Comparison of ENCODE assay signal across 8 mouse cellular contexts in the genomic region with DNA sequence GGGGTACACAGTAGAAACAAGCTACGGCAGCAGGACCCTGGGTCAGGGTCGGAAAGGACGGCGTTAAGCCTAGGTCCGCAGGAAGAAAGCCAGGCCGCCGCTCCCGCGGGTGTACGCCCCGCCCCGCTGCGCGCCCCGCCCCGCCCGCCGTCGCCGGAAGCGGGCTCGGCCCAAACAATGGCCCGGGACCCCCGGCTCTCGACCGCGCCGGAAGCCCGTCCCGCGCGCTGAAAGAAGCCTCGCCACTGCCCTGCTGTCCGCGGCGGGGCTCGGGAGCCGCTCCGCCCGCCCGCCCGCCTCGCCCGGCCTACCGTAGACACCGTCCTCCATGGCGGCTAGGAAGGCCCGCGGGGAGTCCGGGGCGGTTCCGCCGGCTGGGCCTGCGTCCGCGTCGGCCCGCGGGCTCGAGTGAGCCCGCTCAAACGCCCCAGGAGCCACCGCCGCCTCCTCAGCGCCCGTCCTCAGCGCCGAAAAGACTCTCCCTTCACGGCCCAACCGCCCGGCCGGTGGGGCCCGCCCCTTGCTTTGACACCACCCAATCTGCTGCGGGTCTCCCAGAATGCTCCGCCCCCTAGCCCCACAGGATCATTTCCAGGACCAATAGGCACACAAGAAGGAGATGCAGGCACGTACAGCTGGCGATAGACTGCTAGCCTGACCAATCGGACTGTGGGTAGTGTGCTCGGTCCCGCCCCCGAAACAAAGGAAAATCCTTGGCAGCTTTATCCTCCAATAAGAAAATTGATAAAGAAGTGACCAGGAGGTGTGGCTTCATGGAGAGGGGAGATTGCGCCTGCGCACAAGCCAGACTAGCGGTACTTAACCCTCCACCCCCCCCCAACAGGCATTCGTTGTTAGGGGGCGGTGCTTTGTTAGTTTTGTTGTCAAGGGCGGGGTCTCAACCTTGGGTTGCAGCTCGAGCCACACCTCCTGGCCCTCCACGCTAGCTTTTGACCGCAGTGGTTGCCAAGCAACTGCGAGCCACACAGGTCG. TPM values are rescaled to one million over a fixed set of nuclear protein-coding genes. Genes with fewer than 3 reads are reported as not detected.
DNase-seq lines count a peak whose midpoint lies in the region; ATAC-seq and TF ChIP-seq lines count a peak whose summit lies in the region.

A gene (minus strand): TSS at position 795 of the 993 bp plus-strand sequence.

- peak; percentile 99 for ATAC-seq in G1E (ENCODE audit: extremely low read depth, insufficient number of reproducible peaks, low FRiP score, poor library complexity, severe bottlenecking)
- peak; percentile 99 for ATAC-seq in forebrain, embryonic 16.5 days
- peak; percentile 99 for ATAC-seq in lung, embryonic 14.5 days (ENCODE audit: insufficient read depth)

- intact Hi-C loops in heart, postnatal 36 days (cut with DNase I): loop anchor here (2.0 kb wide), 1 partner anchor 15 kb away; no protein-coding TSS in a partner anchor

- peak within 1 kb of the TSS; percentile 96 for H3K9ac ChIP-seq in forebrain, embryonic 16.5 days (replicated peaks; ENCODE audit: low read depth, low read length)
- peak within 1 kb of the TSS; percentile 100 for H3K9ac ChIP-seq in lung, embryonic 14.5 days

- peak; percentile 100 for DNase-seq in G1E (ENCODE audit: low spot score)
- DNase-seq in cerebellum, adult 18-20 months: peak; percentile 99 to 100
- peak; percentile 98 to 99 for DNase-seq in heart, postnatal 36 days
- DNase-seq in layer of hippocampus, adult 2 months (ENCODE audit: low spot score in 2 of 2): peak; percentile 98 to 99
- DNase-seq in lung, embryonic 14.5 days: peak; percentile 100
- peak; percentile 99 for DNase-seq in thymus, adult 2 months

- no peaks in the 10 kb centered on the region for H3K27me3 ChIP-seq in G1E (ENCODE audit: insufficient read depth, low read length)
- no peaks in the 10 kb centered on the region for H3K27me3 ChIP-seq in forebrain, embryonic 16.5 days (replicated peaks; ENCODE audit: control insufficient read depth, insufficient read depth, low read length)
- no peaks in the 10 kb centered on the region for H3K27me3 ChIP-seq in lung, embryonic 14.5 days (ENCODE audit: insufficient read depth, low read length)
- H3K27me3 ChIP-seq in thymus, adult 2 months (ENCODE audit: control insufficient read depth, insufficient read depth, low read length): no peaks in the 10 kb centered on the region

- under 1% methylated on average over 87 of the region's 92 CpGs for WGBS in forebrain, embryonic 16.5 days
- WGBS in lung, embryonic 14.5 days: under 1% methylated on average over 85 of the region's 92 CpGs
- under 1% methylated on average over 91 of the region's 92 CpGs for WGBS in olfactory bulb, adult 2 months
- WGBS in thymus, adult 2 months: under 1% methylated on average over 92 of the region's 92 CpGs

- peaks cover 62% of the 10 kb centered on the region for H3K36me3 ChIP-seq in G1E (replicated peaks)
- H3K36me3 ChIP-seq in forebrain, embryonic 16.5 days (ENCODE audit: control insufficient read depth, insufficient read depth): peaks cover 20% of the 10 kb centered on the region
- H3K36me3 ChIP-seq in lung, embryonic 14.5 days (ENCODE audit: insufficient read depth): peaks cover 40% of the 10 kb centered on the region
- peaks cover 35% of the 10 kb centered on the region for H3K36me3 ChIP-seq in thymus, adult 2 months (ENCODE audit: control insufficient read depth, insufficient read depth, low read length)

- H3K27ac ChIP-seq in forebrain, embryonic 16.5 days (ENCODE audit: low read length): peak within 1 kb of the TSS; percentile 99
- H3K27ac ChIP-seq in layer of hippocampus, adult 2 months: peak within 1 kb of the TSS; percentile 98
- peak within 1 kb of the TSS; percentile 100 for H3K27ac ChIP-seq in lung, embryonic 14.5 days (ENCODE audit: low read depth)
- H3K27ac ChIP-seq in olfactory bulb, adult 2 months (ENCODE audit: insufficient read depth, low read depth, low read length): peak within 1 kb of the TSS; percentile 92
- H3K27ac ChIP-seq in thymus, adult 2 months (ENCODE audit: control insufficient read depth, insufficient read depth, low read length): peak within 1 kb of the TSS; percentile 80

- H3K4me2 ChIP-seq in forebrain, embryonic 16.5 days (ENCODE audit: low read length): peak within 1 kb of the TSS; percentile 82
- peak within 1 kb of the TSS; percentile 69 for H3K4me2 ChIP-seq in lung, embryonic 14.5 days

- peak; percentile 85 for TF ChIP-seq POLR2A in olfactory bulb, adult 2 months (IDR thresholded peaks at IDR 0.05; ENCODE audit: insufficient read depth, low read depth, low read length)
- TF ChIP-seq POLR2A in thymus, adult 2 months (IDR thresholded peaks at IDR 0.05; ENCODE audit: control insufficient read depth, extremely low read depth, insufficient read depth, low read length, poor library complexity): peak; percentile 70; the same call in 1 of the 2 replicates

- H3K9me3 ChIP-seq in G1E (replicated peaks): no peaks in the 10 kb centered on the region
- H3K9me3 ChIP-seq in forebrain, embryonic 16.5 days (ENCODE audit: control insufficient read depth, low read length): no peaks in the 10 kb centered on the region
- no peaks in the 10 kb centered on the region for H3K9me3 ChIP-seq in lung, embryonic 14.5 days (ENCODE audit: low read depth, low read length)

- no peak for TF ChIP-seq CTCF in G1E (IDR thresholded peaks at IDR 0.05; ENCODE audit: low read depth, low read length)
- no peak for TF ChIP-seq CTCF in layer of hippocampus, adult 2 months (conservative IDR thresholded peaks at IDR 0.05)
- TF ChIP-seq CTCF in lung, embryonic 14.5 days (IDR thresholded peaks at IDR 0.05; ENCODE audit: low read depth): no peak
- no peak for TF ChIP-seq CTCF in olfactory bulb, adult 2 months (IDR thresholded peaks at IDR 0.05; ENCODE audit: insufficient read depth, low read depth, low read length)
- TF ChIP-seq CTCF in thymus, adult 2 months (IDR thresholded peaks at IDR 0.05; ENCODE audit: borderline replicate concordance, control insufficient read depth, extremely low read depth, insufficient read depth, low read length, poor library complexity): no peak; the same call in 1 of the 2 replicates

- H3K4me3 ChIP-seq in G1E (ENCODE audit: low read depth, low read length): peak within 1 kb of the TSS; percentile 83
- H3K4me3 ChIP-seq in forebrain, embryonic 16.5 days (replicated peaks; ENCODE audit: low read length): peak within 1 kb of the TSS; percentile 73
- peak within 1 kb of the TSS; percentile 84 for H3K4me3 ChIP-seq in layer of hippocampus, adult 2 months
- peak within 1 kb of the TSS; percentile 94 for H3K4me3 ChIP-seq in lung, embryonic 14.5 days (ENCODE audit: low read depth, low read length)
- peak within 1 kb of the TSS; percentile 99 for H3K4me3 ChIP-seq in olfactory bulb, adult 2 months (ENCODE audit: insufficient read depth, low read depth, low read length)
- H3K4me3 ChIP-seq in thymus, adult 2 months (ENCODE audit: control insufficient read depth, insufficient read depth, low read length): peak within 1 kb of the TSS; percentile 92

- peaks cover 36% of the 10 kb centered on the region for H3K4me1 ChIP-seq in G1E (ENCODE audit: insufficient read depth, low read depth, low read length)
- H3K4me1 ChIP-seq in forebrain, embryonic 16.5 days (replicated peaks; ENCODE audit: control insufficient read depth, insufficient read depth, low read length): peaks cover 26% of the 10 kb centered on the region
- peaks cover 7% of the 10 kb centered on the region; the same call in 1 of the 2 replicates for H3K4me1 ChIP-seq in lung, embryonic 14.5 days (ENCODE audit: insufficient read depth)
- peaks cover 15% of the 10 kb centered on the region for H3K4me1 ChIP-seq in olfactory bulb, adult 2 months (ENCODE audit: control insufficient read depth, insufficient read depth, low read length)
- peaks cover 16% of the 10 kb centered on the region for H3K4me1 ChIP-seq in thymus, adult 2 months (replicated peaks; ENCODE audit: control insufficient read depth, insufficient read depth, low read length)

RNA-seq across cellular contexts. Expression of the gene that starts here (rescaled TPM):
- total RNA-seq in G1E (2014; fragmentation: Nextera tagmentation) (14.5 and 18.5 TPM in 2 replicates), G1E (2017) (40.9 and 47.6 TPM in 2 replicates)
- polyA plus RNA-seq in G1E (2012): 85.5 and 121 TPM in 2 replicates
- 327 and 379 TPM in 2 replicates for polyA plus RNA-seq in forebrain, embryonic 16.5 days (2015; fragmentation: Nextera tagmentation; extraction: Ambion mirVana)
- total RNA-seq in heart, postnatal 36 days (2021): 10 to 100 TPM; 67.2 to 73.0 TPM
- 100 to 1,000 TPM; 144 to 149 TPM for total RNA-seq in layer of hippocampus, adult 2 months (2021)
- polyA plus RNA-seq in lung, embryonic 14.5 days (2014; fragmentation: Nextera tagmentation; extraction: Ambion mirVana): 109 and 110 TPM in 2 replicates
- not detected in 2 replicates for polyA plus RNA-seq in olfactory bulb, adult 2 months (2012; ENCODE audit: insufficient read depth, insufficient read length, low replicate concordance, missing spikeins)
- polyA plus RNA-seq in thymus, adult 2 months (2012; rRNA removed): 65.8 and 71.5 TPM in 2 replicates

Comparison
In these comparisons a context has a peak if more than half of its experiments do, and no peak if none do; other contexts are left out.
1. Peak in every context shown above with its lines: DNase-seq, ATAC-seq, H3K4me3 ChIP-seq and H3K27ac ChIP-seq.